Mouse (Mus musculus) lung, postnatal 0 days (tissue): ENCODE measurements around the gene Taldo1. TPM values are rescaled to one million over a fixed set of nuclear protein-coding genes. Genes with fewer than 3 reads are reported as not detected.
"Not testable (repeated sequence)": the region's sequence is repeated elsewhere in the genome, so short reads cannot be mapped to it uniquely, and the experiment has no call there.

ENCODE experiments used
- ATAC-seq: fragments of 200-750 bp; cut with Nextera tagmentation; 2 replicates; pipeline ENCODE4 v1.8.0; 2017; ENCODE audit warnings: moderate library complexity
- DNase-seq: peaks from one replicate; pipeline ENCODE4 v3.0.0-alpha.2; 2016; ENCODE audit warnings: low spot score
- H3K27ac ChIP-seq: fragments of 300-500 bp; sonication (generic); 2 replicates; pipeline ENCODE4 v1.5.1; 2014; ENCODE audit warnings: antibody characterized with exemption, mild to moderate bottlenecking, low read length, mixed read lengths
- H3K27me3 ChIP-seq: fragments of 300-500 bp; sonication (generic); replicated peaks from 2 replicates; pipeline ENCODE4 v1.6.1; 2014; ENCODE audit warnings: low read length, mixed read lengths; ENCODE audit not compliant: insufficient read depth
- H3K36me3 ChIP-seq: fragments of 300-500 bp; sonication (generic); 2 replicates; pipeline ENCODE4 v1.6.1; 2014; ENCODE audit warnings: low read length, mixed read lengths; ENCODE audit not compliant: insufficient read depth
- H3K4me1 ChIP-seq: fragments of 300-500 bp; sonication (generic); 2 replicates; pipeline ENCODE4 v1.6.1; 2014; ENCODE audit warnings: antibody characterized with exemption, low read depth, low read length, mixed read lengths; ENCODE audit not compliant: insufficient read depth
- H3K4me2 ChIP-seq: fragments of 300-500 bp; sonication (generic); replicated peaks from 2 replicates; pipeline ENCODE4 v1.6.1; 2014; ENCODE audit warnings: low read depth, mild to moderate bottlenecking, low read length, moderate library complexity, mixed read lengths
- H3K4me3 ChIP-seq: fragments of 300-500 bp; sonication (generic); 2 replicates; pipeline ENCODE4 v1.5.1; 2014; ENCODE audit warnings: low read depth, low read length
- H3K9ac ChIP-seq: fragments of 300-500 bp; sonication (generic); replicated peaks from 2 replicates; pipeline ENCODE4 v1.6.1; 2014; ENCODE audit warnings: low read depth, mild to moderate bottlenecking
- H3K9me3 ChIP-seq: fragments of 300-500 bp; sonication (generic); 2 replicates; pipeline ENCODE4 v1.6.1; 2016; ENCODE audit warnings: low read length, mixed read lengths
- CTCF ChIP-seq: IDR thresholded peaks from 2 replicates; pipeline ENCODE4 v1.5.1; 2016; ENCODE audit warnings: antibody characterized with exemption, mild to moderate bottlenecking
- EP300 ChIP-seq: IDR thresholded peaks from 2 replicates; pipeline ENCODE4 v1.6.1; 2016; ENCODE audit warnings: antibody characterized with exemption, mild to moderate bottlenecking, control low read depth
- WGBS: fragments of 180-500 bp; shearing (Covaris S2); extraction: QIAGEN DNeasy Blood & Tissue Kit; methylation state at CpG from one replicate; pipeline ENCODE4 v1.1.7; 2014; 5-methylcytosine and 5-hydroxymethylcytosine counted together
- polyA plus RNA-seq: library from polyadenylated mRNA; unstranded; fragments of >200 nt; fragmentation: Nextera tagmentation; extraction: Ambion mirVana; gene quantifications from 2 replicates; pipeline ENCODE4 v1.2.1, GENCODE M21; 2015

Gene Taldo1
- polyA plus RNA-seq, 1 experiment from 2014 or later: 276 TPM

GRCm38 (mm10) chr7:141394158-141394557, 2.2 kb downstream of the Taldo1 start:
- H3K4me1 ChIP-seq: peaks cover 8% of the 10 kb centered on the region; the same call in 1 of the 2 replicates
- TF ChIP-seq EP300 (no peak), CTCF (no peak)
- H3K4me2 ChIP-seq: no peak overlapping the region
- DNase-seq: peak; percentile 56
- no peaks in the 10 kb centered on the region for H3K27me3 ChIP-seq
- H3K9me3 ChIP-seq: no peaks in the 10 kb centered on the region
- H3K27ac ChIP-seq: no peak overlapping the region
- 68% methylated on average over 7 of the region's 7 CpGs for WGBS
- peaks cover 18% of the 10 kb centered on the region; the same call in 1 of the 2 replicates for H3K36me3 ChIP-seq
- no peak overlapping the region for H3K9ac ChIP-seq
- no peak overlapping the region for H3K4me3 ChIP-seq
- no peak for ATAC-seq

- peak; percentile 88 for TF ChIP-seq CTCF
- no peak for TF ChIP-seq EP300
- H3K4me2 ChIP-seq: no peak overlapping the region
- H3K9ac ChIP-seq: no peak overlapping the region
- H3K36me3 ChIP-seq: peaks cover 21% of the 10 kb centered on the region; the same call in 1 of the 2 replicates
- H3K9me3 ChIP-seq: no peaks in the 10 kb centered on the region
- H3K27me3 ChIP-seq: no peaks in the 10 kb centered on the region
- peaks cover 8% of the 10 kb centered on the region; the same call in 1 of the 2 replicates for H3K4me1 ChIP-seq
- H3K4me3 ChIP-seq: no peak overlapping the region
- DNase-seq (peak; percentile 80), ATAC-seq (no peak)
- no peak overlapping the region for H3K27ac ChIP-seq
- 26% methylated on average over 6 of the region's 6 CpGs for WGBS
Observed at GRCm38 (mm10) chr7:141394771-141395170, 2.8 kb downstream of the Taldo1 start.

- WGBS: 68% methylated on average over 1 of the region's 1 CpGs
- H3K36me3 ChIP-seq: peaks cover 27% of the 10 kb centered on the region; the same call in 1 of the 2 replicates
- peaks cover 8% of the 10 kb centered on the region; the same call in 1 of the 2 replicates for H3K4me1 ChIP-seq
- H3K4me3 ChIP-seq: no peak overlapping the region
- TF ChIP-seq EP300: no peak
- no peak for TF ChIP-seq CTCF
- H3K4me2 ChIP-seq: no peak overlapping the region
- no peak overlapping the region for H3K9ac ChIP-seq
- H3K27ac ChIP-seq: no peak overlapping the region
- DNase-seq (no peak), ATAC-seq (no peak)
- no peaks in the 10 kb centered on the region for H3K27me3 ChIP-seq
- no peaks in the 10 kb centered on the region for H3K9me3 ChIP-seq
Observed at GRCm38 (mm10) chr7:141395348-141395747, 3.3 kb downstream of the Taldo1 start.

GRCm38 (mm10) chr7:141403305-141403704, 11.3 kb downstream of the Taldo1 start:
- TF ChIP-seq CTCF (peak; percentile 95), EP300 (no peak)
- WGBS: 39% methylated on average over 5 of the region's 5 CpGs
- Histone ChIP-seq H3K9me3 (no peaks in the 10 kb centered on the region), H3K4me1 (no peaks in the 10 kb centered on the region), H3K36me3 (peaks cover 31% of the 10 kb centered on the region; the same call in 1 of the 2 replicates), H3K27me3 (no peaks in the 10 kb centered on the region), H3K27ac (no peak overlapping the region), H3K4me3 (no peak overlapping the region), H3K9ac (no peak overlapping the region), H3K4me2 (no peak overlapping the region)
- DNase-seq (peak; percentile 84), ATAC-seq (peak; percentile 70)

- DNase-seq (peak; percentile 88), ATAC-seq (peak; percentile 69)
- H3K4me3 ChIP-seq: no peak overlapping the region
- TF ChIP-seq CTCF (no peak), EP300 (peak; percentile 29; the same call in 1 of the 2 replicates)
- H3K27ac ChIP-seq: no peak overlapping the region
- H3K27me3 ChIP-seq: no peaks in the 10 kb centered on the region
- H3K4me1 ChIP-seq: no peaks in the 10 kb centered on the region
- WGBS: 55% methylated on average over 4 of the region's 4 CpGs
- peaks cover 15% of the 10 kb centered on the region; the same call in 1 of the 2 replicates for H3K36me3 ChIP-seq
- H3K4me2 ChIP-seq: no peak overlapping the region
- no peaks in the 10 kb centered on the region for H3K9me3 ChIP-seq
- no peak overlapping the region for H3K9ac ChIP-seq
Observed at GRCm38 (mm10) chr7:141405466-141405865, 13.5 kb downstream of the Taldo1 start.

GRCm38 (mm10) chr7:141407670-141408069, 15.7 kb downstream of the Taldo1 start:
- WGBS: 97% methylated on average over 7 of the region's 7 CpGs
- H3K4me3 ChIP-seq, H3K27me3 ChIP-seq, H3K36me3 ChIP-seq, H3K4me2 ChIP-seq, H3K9ac ChIP-seq, ATAC-seq, H3K4me1 ChIP-seq, DNase-seq, H3K27ac ChIP-seq, H3K9me3 ChIP-seq: not testable (repeated sequence)

GRCm38 (mm10) chr7:141408833-141409232, 16.8 kb downstream of the Taldo1 start:
- TF ChIP-seq CTCF: peak; percentile 97
- TF ChIP-seq EP300: no peak
- Histone ChIP-seq H3K9ac (no peak overlapping the region), H3K36me3 (no peaks in the 10 kb centered on the region), H3K4me3 (no peak overlapping the region), H3K4me2 (no peak overlapping the region), H3K27ac (no peak overlapping the region), H3K4me1 (no peaks in the 10 kb centered on the region; the same call in 1 of the 2 replicates), H3K27me3 (no peaks in the 10 kb centered on the region), H3K9me3 (no peaks in the 10 kb centered on the region)
- ATAC-seq (peak; percentile 74), DNase-seq (peak; percentile 90)
- 11% methylated on average over 11 of the region's 11 CpGs for WGBS
